Mouse (Mus musculus) embryonic facial prominence, embryonic 12.5 days (tissue): ENCODE results near the gene Nxf1. TPM values are rescaled to one million over a fixed set of nuclear protein-coding genes. Genes with fewer than 3 reads are reported as not detected.

ENCODE experiments used
- ATAC-seq: fragments of 200-750 bp; cut with Nextera tagmentation; 2 replicates; pipeline ENCODE4 v1.8.0; 2017; ENCODE audit not compliant: insufficient number of reproducible peaks, insufficient read depth, low FRiP score, low TSS enrichment
- H3K27ac ChIP-seq: fragments of 300-500 bp; sonication (generic); 2 replicates; pipeline ENCODE4 v1.5.1; 2016; ENCODE audit warnings: mild to moderate bottlenecking
- H3K27me3 ChIP-seq: fragments of 300-500 bp; sonication (generic); 2 replicates; pipeline ENCODE4 v1.6.1; 2016; ENCODE audit warnings: mild to moderate bottlenecking, moderate library complexity
- H3K36me3 ChIP-seq: fragments of 300-500 bp; sonication (generic); 2 replicates; pipeline ENCODE4 v1.6.1; 2016; ENCODE audit warnings: mild to moderate bottlenecking
- H3K4me1 ChIP-seq: fragments of 300-500 bp; sonication (generic); 2 replicates; pipeline ENCODE4 v1.6.1; 2016
- H3K4me2 ChIP-seq: fragments of 300-500 bp; sonication (generic); replicated peaks from 2 replicates; pipeline ENCODE4 v1.6.1; 2016; ENCODE audit warnings: mild to moderate bottlenecking, moderate library complexity
- H3K4me3 ChIP-seq: fragments of 300-500 bp; sonication (generic); 2 replicates; pipeline ENCODE4 v1.5.1; 2016; ENCODE audit warnings: mild to moderate bottlenecking
- H3K9ac ChIP-seq: fragments of 300-500 bp; sonication (generic); 2 replicates; pipeline ENCODE4 v1.6.1; 2016; ENCODE audit warnings: mild to moderate bottlenecking, moderate library complexity
- H3K9me3 ChIP-seq: fragments of 300-500 bp; sonication (generic); 2 replicates; pipeline ENCODE4 v1.6.1; 2016; ENCODE audit warnings: mild to moderate bottlenecking, moderate library complexity
- WGBS: fragments of 180-500 bp; shearing (Covaris S2); methylation state at CpG from one replicate; pipeline ENCODE4 v1.1.7; 2016; 5-methylcytosine and 5-hydroxymethylcytosine counted together
- polyA plus RNA-seq: library from polyadenylated mRNA; unstranded; fragments of >200 nt; fragmentation: Nextera tagmentation; extraction: Ambion mirVana; gene quantifications from 2 replicates; pipeline ENCODE4 v1.2.1, GENCODE M21; 2016

The Nxf1 gene
- polyA plus RNA-seq, 1 experiment from 2014 or later: 218 TPM

DNA sequence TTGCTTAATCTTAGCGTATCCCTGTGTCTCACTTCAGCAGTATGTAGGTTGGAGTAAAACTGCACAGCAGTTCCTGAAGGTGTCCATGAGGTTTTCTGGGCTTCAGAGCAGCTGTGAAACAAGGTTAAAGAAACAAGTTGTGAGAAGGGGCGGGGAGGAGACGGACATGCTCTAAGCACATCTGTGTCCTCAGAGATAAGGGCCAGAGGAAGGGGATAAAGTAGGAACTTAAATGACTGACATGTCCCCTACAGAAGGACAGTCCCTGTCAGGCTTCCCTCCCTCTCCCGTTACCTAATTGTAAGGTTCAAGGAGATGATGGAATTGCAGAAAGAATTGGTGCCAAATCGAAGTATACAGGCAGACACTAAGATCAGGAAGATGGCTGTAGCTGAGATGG, 16.1 kb downstream of the Nxf1 start:
- Histone ChIP-seq H3K27me3 (no peaks in the 10 kb centered on the region), H3K4me2 (peak overlapping the region; percentile 95), H3K4me3 (peak overlapping the region; percentile 78), H3K9me3 (no peaks in the 10 kb centered on the region), H3K9ac (no peak overlapping the region), H3K4me1 (peaks cover 31% of the 10 kb centered on the region), H3K27ac (peak overlapping the region; percentile 99), H3K36me3 (peaks cover 40% of the 10 kb centered on the region)
- 80% methylated on average over 5 of the region's 5 CpGs for WGBS
- no peak for ATAC-seq

DNA sequence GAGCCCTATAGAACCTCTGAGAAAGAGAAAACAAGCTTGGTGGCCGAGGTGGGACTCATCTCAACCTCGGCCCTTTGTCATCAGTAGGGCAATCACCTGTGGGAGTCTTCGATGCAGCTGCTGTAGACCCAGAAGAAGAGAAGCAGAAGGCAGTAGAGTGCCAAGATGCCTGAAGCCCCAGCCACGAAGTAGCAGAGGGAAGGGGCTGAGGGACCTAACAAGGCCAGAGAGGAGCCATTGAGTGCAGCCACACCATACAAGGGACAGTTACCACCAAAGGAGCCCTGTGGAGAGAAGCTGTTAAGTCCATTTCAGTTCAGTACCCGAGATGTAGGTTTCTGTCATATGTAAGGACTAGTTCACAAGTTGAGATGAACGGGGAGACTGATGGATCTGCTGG, 16.5 kb downstream of the Nxf1 start:
- Histone ChIP-seq H3K36me3 (peaks cover 40% of the 10 kb centered on the region), H3K9ac (peak overlapping the region; percentile 96), H3K4me2 (peak overlapping the region; percentile 95)

DNA sequence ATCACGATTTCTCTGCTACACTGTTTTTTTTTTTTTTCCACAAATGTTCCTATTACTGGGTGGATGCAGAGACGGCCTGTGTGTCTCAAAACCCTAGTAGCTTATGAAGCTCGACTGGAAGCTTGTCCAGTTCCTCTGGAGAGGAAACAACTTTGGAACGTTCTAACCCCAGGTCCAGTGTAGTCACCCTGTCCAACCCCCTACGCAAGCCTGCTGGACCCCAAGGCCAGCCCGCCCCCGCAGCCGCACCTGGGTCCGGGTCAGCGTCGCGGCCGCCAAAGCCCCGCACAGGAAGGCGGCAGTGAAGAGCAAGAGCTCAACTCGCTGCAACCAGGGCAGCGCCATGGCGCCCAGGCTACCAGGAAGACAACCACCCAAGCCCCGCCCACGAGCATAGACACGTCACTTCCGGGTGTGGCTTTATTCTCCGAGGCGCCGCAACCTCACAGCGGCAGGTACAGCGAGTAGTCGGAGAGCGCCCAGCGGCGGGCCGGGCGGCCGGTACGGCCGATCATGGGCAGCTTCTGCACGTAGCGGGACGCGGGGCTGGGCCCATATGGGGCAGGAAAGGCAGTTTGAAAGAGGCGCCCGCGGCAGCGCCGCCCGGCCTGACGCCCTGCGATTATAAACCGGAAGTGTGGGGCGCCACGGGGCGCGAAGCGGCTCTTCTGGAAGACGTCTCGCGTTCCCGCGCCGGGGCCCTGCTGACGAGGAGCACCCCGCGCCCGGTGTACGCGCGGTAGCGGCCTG, 17.4 kb downstream of the Nxf1 start, which contains the start of gene Tmem179b:
TSS of gene Tmem179b (minus strand) at position 382 of the 750 bp plus-strand sequence.
- Histone ChIP-seq H3K4me1 (peaks cover 31% of the 10 kb centered on the region), H3K9me3 (no peaks in the 10 kb centered on the region), H3K36me3 (peaks cover 34% of the 10 kb centered on the region), H3K27me3 (no peaks in the 10 kb centered on the region), H3K27ac (peak within 1 kb of the TSS; percentile 99), H3K4me2 (peak within 1 kb of the TSS; percentile 95), H3K9ac (peak within 1 kb of the TSS; percentile 96), H3K4me3 (peak within 1 kb of the TSS; percentile 78)
- peak; percentile 81 for ATAC-seq
- under 1% methylated on average over 67 of the region's 68 CpGs for WGBS

More for the DNA sequence above, 16.5 kb downstream of the Nxf1 start:
- H3K4me1 ChIP-seq: peaks cover 31% of the 10 kb centered on the region
- no peaks in the 10 kb centered on the region for H3K27me3 ChIP-seq
- H3K27ac ChIP-seq: peak overlapping the region; percentile 99
- no peak for ATAC-seq
- 60% methylated on average over 6 of the region's 6 CpGs for WGBS
- H3K4me3 ChIP-seq: peak overlapping the region; percentile 78
- no peaks in the 10 kb centered on the region for H3K9me3 ChIP-seq

DNA sequence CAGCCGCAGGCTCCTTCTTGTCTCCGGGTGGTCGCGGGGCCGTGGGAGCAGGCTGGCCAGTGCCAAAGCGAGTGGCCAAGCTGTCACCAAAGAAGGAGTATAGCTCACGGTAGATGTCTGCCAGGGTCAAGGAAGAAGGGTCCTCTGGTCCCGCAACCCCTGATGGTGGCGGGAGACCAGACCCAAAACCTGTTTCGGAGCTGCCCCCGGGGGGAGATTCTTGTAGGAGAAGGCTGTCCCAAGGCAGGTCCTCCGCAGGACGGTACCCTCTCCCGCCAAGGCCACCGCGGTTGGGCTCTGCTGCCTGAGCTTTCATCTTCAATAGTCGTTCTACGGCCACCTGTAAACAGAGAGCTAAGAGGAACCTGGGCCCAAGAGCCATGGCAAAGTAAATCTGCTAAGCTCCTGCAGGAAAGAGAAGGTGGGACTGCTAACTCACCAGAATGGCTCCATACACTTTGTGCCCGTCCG, 18.1 kb downstream of the Nxf1 start:
- Histone ChIP-seq H3K9ac (peak overlapping the region; percentile 96), H3K4me1 (peaks cover 31% of the 10 kb centered on the region), H3K36me3 (peaks cover 33% of the 10 kb centered on the region), H3K27me3 (no peaks in the 10 kb centered on the region), H3K27ac (peak overlapping the region; percentile 99), H3K4me3 (peak overlapping the region; percentile 78), H3K9me3 (no peaks in the 10 kb centered on the region), H3K4me2 (peak overlapping the region; percentile 95)
- ATAC-seq: peak; percentile 10; the same call in 1 of the 2 replicates
- 5% methylated on average over 20 of the region's 20 CpGs for WGBS

DNA sequence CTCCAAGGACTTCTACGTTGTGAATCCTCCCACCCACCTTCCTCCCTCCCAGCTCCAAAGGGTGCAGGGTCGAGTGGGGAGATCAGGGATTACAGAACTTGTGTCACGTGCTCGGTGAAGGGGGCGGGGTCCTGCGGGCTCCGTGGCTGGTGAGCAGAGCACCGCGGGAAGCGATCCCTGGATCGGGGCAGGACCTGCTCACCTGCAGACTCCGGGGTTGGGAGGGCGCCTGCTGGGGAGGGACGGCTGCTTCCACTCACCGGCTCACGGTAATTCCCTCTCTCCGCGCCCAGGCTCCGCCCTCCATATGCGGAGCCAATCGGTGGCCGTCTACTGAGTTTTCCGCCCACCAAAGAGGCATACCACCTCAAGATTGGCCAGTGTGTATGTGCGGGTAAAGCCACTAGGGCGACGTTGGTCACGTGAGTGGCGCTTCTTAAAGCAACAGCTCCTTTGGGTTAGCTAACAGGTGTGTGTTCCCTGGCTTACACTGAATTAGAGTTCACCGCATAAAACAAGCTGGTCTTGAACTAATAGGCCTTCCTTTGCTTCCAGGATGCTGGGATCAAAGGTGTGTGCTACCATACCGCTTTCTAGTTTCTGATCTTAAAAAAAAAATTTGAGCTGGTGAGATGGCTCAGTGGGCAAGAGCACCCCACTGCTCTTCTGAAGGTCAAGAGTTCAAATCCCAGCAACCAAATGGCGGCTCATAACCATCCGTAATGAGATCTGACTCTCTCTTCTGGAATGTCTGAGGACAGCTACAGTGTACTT, 29.3 kb downstream of the Nxf1 start, which contains the start of gene Taf6l:
TSS of gene Taf6l (minus strand) at position 410 of the 774 bp plus-strand sequence.
- Histone ChIP-seq H3K4me1 (peaks cover 6% of the 10 kb centered on the region; the same call in 1 of the 2 replicates), H3K27me3 (no peaks in the 10 kb centered on the region), H3K27ac (peak within 1 kb of the TSS; percentile 88), H3K4me2 (peak within 1 kb of the TSS; percentile 64), H3K9me3 (no peaks in the 10 kb centered on the region), H3K9ac (peak within 1 kb of the TSS; percentile 63), H3K4me3 (peak within 1 kb of the TSS; percentile 69), H3K36me3 (peaks cover 24% of the 10 kb centered on the region)
- under 1% methylated on average over 32 of the region's 32 CpGs for WGBS
- ATAC-seq: peak; percentile 98

GRCm38 (mm10) chr19:8788521-8788920, 31.6 kb downstream of the Nxf1 start:
- H3K4me2 ChIP-seq: no peak overlapping the region
- H3K27me3 ChIP-seq: no peaks in the 10 kb centered on the region
- WGBS: 26% methylated on average over 3 of the region's 3 CpGs
- H3K36me3 ChIP-seq: peaks cover 18% of the 10 kb centered on the region
- H3K9ac ChIP-seq: no peak overlapping the region
- peaks cover 6% of the 10 kb centered on the region; the same call in 1 of the 2 replicates for H3K4me1 ChIP-seq
- H3K4me3 ChIP-seq: no peak overlapping the region
- peaks cover 5% of the 10 kb centered on the region; the same call in 1 of the 2 replicates for H3K9me3 ChIP-seq
- no peak for ATAC-seq
- no peak overlapping the region for H3K27ac ChIP-seq

GRCm38 (mm10) chr19:8789171-8789570, 32.3 kb downstream of the Nxf1 start:
- no peaks in the 10 kb centered on the region for H3K27me3 ChIP-seq
- H3K36me3 ChIP-seq: peaks cover 23% of the 10 kb centered on the region
- no peak for ATAC-seq
- peaks cover 5% of the 10 kb centered on the region; the same call in 1 of the 2 replicates for H3K9me3 ChIP-seq
- no peak overlapping the region for H3K9ac ChIP-seq
- WGBS: 49% methylated on average over 1 of the region's 1 CpGs
- no peak overlapping the region for H3K4me3 ChIP-seq
- H3K4me2 ChIP-seq: no peak overlapping the region
- peaks cover 6% of the 10 kb centered on the region; the same call in 1 of the 2 replicates for H3K4me1 ChIP-seq
- H3K27ac ChIP-seq: no peak overlapping the region

- Histone ChIP-seq H3K9me3 (peaks cover 5% of the 10 kb centered on the region; the same call in 1 of the 2 replicates), H3K4me1 (peaks cover 5% of the 10 kb centered on the region; the same call in 1 of the 2 replicates), H3K27ac (no peak overlapping the region), H3K36me3 (peaks cover 31% of the 10 kb centered on the region), H3K27me3 (no peaks in the 10 kb centered on the region), H3K9ac (no peak overlapping the region), H3K4me2 (no peak overlapping the region), H3K4me3 (no peak overlapping the region)
- 81% methylated on average over 7 of the region's 7 CpGs for WGBS
- ATAC-seq: no peak
Observed at GRCm38 (mm10) chr19:8790171-8790570, 33.3 kb downstream of the Nxf1 start.

DNA sequence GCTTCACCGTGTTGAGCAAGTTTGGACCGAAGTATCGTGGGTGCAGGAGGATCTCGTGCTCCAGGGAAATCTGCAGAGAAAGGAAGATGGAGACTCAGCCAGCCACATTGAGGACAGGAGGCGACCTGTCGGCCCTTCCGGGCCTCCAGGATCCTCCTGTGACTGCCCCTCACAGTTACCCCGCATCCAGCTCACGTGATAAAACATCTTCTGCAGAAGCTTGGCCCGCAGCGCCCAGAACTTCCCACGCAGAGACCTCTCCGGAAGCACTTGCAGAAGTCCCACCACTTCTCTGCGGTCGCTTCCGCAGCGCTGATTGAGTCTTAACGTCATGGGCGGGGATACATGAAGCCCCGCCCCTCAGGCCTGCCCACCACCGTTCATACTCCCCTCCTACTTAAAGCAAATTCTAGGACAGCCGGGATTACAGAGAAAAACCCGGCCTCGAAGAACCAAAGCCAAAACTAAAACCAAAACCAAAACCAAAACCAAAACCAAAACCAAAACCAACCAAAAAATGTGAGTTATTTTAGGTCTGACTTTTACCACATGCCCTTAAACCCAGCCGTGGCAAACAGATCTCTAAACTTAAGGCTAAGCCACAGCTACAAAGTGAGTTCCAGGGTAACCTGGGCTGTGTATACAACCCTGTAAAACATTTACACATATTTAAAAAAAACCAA, 41.5 kb downstream of the Nxf1 start, which contains the start of gene Polr2g:
TSS of gene Polr2g (minus strand) at position 314 of the 683 bp plus-strand sequence.
- 0 out of 2 replicates have a peak, but pooled peaks cover under 1% of the 10 kb centered on the region for H3K9me3 ChIP-seq
- H3K4me1 ChIP-seq: peaks cover 15% of the 10 kb centered on the region
- H3K36me3 ChIP-seq: peaks cover 24% of the 10 kb centered on the region
- H3K27ac ChIP-seq: peak within 1 kb of the TSS; percentile 73
- H3K27me3 ChIP-seq: no peaks in the 10 kb centered on the region
- peak within 1 kb of the TSS; percentile 90 for H3K4me2 ChIP-seq
- 2% methylated on average over 25 of the region's 25 CpGs for WGBS
- peak within 1 kb of the TSS; percentile 90 for H3K4me3 ChIP-seq
- peak; percentile 53 for ATAC-seq
- peak within 1 kb of the TSS; percentile 85 for H3K9ac ChIP-seq

GRCm38 (mm10) chr19:8798947-8799315, 42.1 kb downstream of the Nxf1 start:
- H3K27me3 ChIP-seq: no peaks in the 10 kb centered on the region
- H3K4me1 ChIP-seq: peaks cover 15% of the 10 kb centered on the region
- no peak overlapping the region for H3K27ac ChIP-seq
- no peak overlapping the region for H3K9ac ChIP-seq
- H3K4me2 ChIP-seq: peak overlapping the region; percentile 90; the same call in 1 of the 2 replicates
- H3K36me3 ChIP-seq: peaks cover 22% of the 10 kb centered on the region
- H3K9me3 ChIP-seq: no peaks in the 10 kb centered on the region
- H3K4me3 ChIP-seq: no peak overlapping the region; the same call in 1 of the 2 replicates
- ATAC-seq: no peak
